In genomic region chr1:176993141-176994010, GRCm38 (mm10) we compare ENCODE assay signal across 11 mouse cellular contexts.
DNase-seq lines count a peak whose midpoint lies in the region; ATAC-seq and TF ChIP-seq lines count a peak whose summit lies in the region.
"Had no signal": no experiment of that assay in that cellular context is flagged by ENCODE, and none has a peak within 500 bp of the region (broad histone marks: within the 10 kb centered on the region; RNA-seq: fewer than 3 reads in every experiment).

No protein-coding gene starts in this region.

- DNase-seq in spleen, adult 2 months (ENCODE audit: low read depth in 1 of 2, low spot score in 2 of 2): peak in 1 of 2 experiments; percentile 60
- DNase-seq in spleen, postnatal 4 days (ENCODE audit: low spot score in 2 of 2): no peak
- no peak for DNase-seq in midbrain, embryonic 14.5 days
- no peak for DNase-seq in testis, postnatal 10 days (ENCODE audit: low spot score)
- DNase-seq in kidney, postnatal 4 days: no peak
- no peak for DNase-seq in left cerebral cortex, postnatal 36 days (ENCODE audit: low spot score in 2 of 2)
- no peak for DNase-seq in kidney, adult 11 months
- DNase-seq: gastrocnemius, adult 2 months had no signal

- peaks cover 40% of the 10 kb centered on the region for H3K4me1 ChIP-seq in spleen, adult 2 months (ENCODE audit: control insufficient read depth, insufficient read depth, insufficient read length)
- peaks cover 49% of the 10 kb centered on the region for H3K4me1 ChIP-seq in midbrain, embryonic 14.5 days (ENCODE audit: control insufficient read depth, insufficient read depth, low read length)

- H3K9me3 ChIP-seq in midbrain, embryonic 14.5 days (ENCODE audit: control insufficient read depth, low read length): no peaks in the 10 kb centered on the region
- H3K9me3 ChIP-seq: G1E; limb, embryonic 15.5 days had no signal

- 21% methylated on average over 18 of the region's 18 CpGs for WGBS in spleen, adult 2 months
- 79% methylated on average over 18 of the region's 18 CpGs for whole genome bisulfite sequencing in midbrain, embryonic 14.5 days

- H3K4me2 ChIP-seq in midbrain, embryonic 14.5 days (ENCODE audit: low read length): no peak overlapping the region
- H3K4me2 ChIP-seq: limb, embryonic 15.5 days had no signal

- no peaks in the 10 kb centered on the region for H3K27me3 ChIP-seq in spleen, adult 2 months (ENCODE audit: control insufficient read depth, insufficient read depth, low read length)
- H3K27me3 ChIP-seq in midbrain, embryonic 14.5 days (ENCODE audit: control insufficient read depth, insufficient read depth, low read length): no peaks in the 10 kb centered on the region
- H3K27me3 ChIP-seq: limb, embryonic 15.5 days had no signal

- intact Hi-C loops in left cerebral cortex, postnatal 36 days (cut with DNase I): no loop called here

- H3K36me3 ChIP-seq in spleen, adult 2 months (ENCODE audit: control insufficient read depth, insufficient read depth, low read length): no peaks in the 10 kb centered on the region
- H3K36me3 ChIP-seq in midbrain, embryonic 14.5 days (ENCODE audit: control insufficient read depth, insufficient read depth, low read length): no peaks in the 10 kb centered on the region
- H3K36me3 ChIP-seq: limb, embryonic 15.5 days had no signal

- H3K4me3 ChIP-seq in spleen, adult 2 months (ENCODE audit: extremely low read depth, insufficient read depth, insufficient read length): no peak overlapping the region
- H3K4me3 ChIP-seq in midbrain, embryonic 14.5 days (replicated peaks; ENCODE audit: low read depth, low read length): no peak overlapping the region
- H3K4me3 ChIP-seq: gastrocnemius, adult 2 months; limb, embryonic 15.5 days had no signal

- TF ChIP-seq POLR2A in spleen, adult 2 months (IDR thresholded peaks at IDR 0.05; ENCODE audit: low read depth, low read length): no peak

- TF ChIP-seq CTCF in spleen, adult 2 months (IDR thresholded peaks at IDR 0.05; ENCODE audit: extremely low read depth, insufficient read depth, insufficient read length, insufficient replicate concordance): no peak

- ATAC-seq in hematopoietic stem cell, adult 5-6 weeks (replicated peaks in 1 of 2; ENCODE audit: insufficient read depth in 1 of 2, low FRiP score in 2 of 2, low TSS enrichment in 1 of 2, low read depth in 1 of 2, poor library complexity in 2 of 2, severe bottlenecking in 2 of 2): peak; percentile 39 to 54
- no peak for ATAC-seq in midbrain, embryonic 14.5 days (ENCODE audit: low FRiP score, low TSS enrichment)

- H3K27ac ChIP-seq in spleen, adult 2 months (ENCODE audit: insufficient read depth, low read length): peak overlapping the region; percentile 42
- peak overlapping the region; percentile 75 for H3K27ac ChIP-seq in midbrain, embryonic 14.5 days (replicated peaks; ENCODE audit: low read depth, low read length)
- H3K27ac ChIP-seq: gastrocnemius, adult 2 months had no signal

- H3K9ac ChIP-seq in midbrain, embryonic 14.5 days (replicated peaks; ENCODE audit: low read length): no peak overlapping the region
- H3K9ac ChIP-seq: limb, embryonic 15.5 days had no signal
